Mouse (Mus musculus): ENCODE measurements around the gene Klf13.

DNA sequence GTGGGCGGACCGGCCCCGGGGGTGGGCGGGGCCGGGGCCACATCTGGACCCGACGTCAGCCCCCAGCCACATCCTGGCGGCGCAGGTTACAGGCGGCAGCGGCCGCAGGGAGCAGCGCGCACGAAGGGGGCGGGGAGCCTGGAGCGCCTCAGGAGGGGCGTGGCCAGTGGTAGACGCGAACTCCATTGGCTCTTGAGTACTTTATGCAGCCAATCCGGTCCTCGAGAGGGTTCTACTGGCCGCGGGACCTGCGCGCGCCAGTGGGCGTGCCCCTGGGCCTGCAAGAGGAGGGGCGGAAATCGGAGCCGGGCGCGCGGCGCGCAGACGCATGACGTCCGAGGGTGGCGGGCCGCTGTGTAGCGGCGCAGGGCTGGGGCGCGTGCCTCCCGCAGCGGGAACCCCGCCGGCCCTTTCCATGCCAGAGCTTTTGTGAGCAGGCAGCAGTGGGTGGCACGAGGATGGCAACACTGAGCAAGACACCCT, at the start of gene Klf13:
- TF ChIP-seq CTCF (IDR thresholded peaks at IDR 0.05) (no peak), EP300 (IDR thresholded peaks at IDR 0.05) (no peak)
